Mouse (Mus musculus): ENCODE measurements at regions not wholly inside any gene's neighbourhood (a gene's known extent, or its start where the extent isn't known, plus 50 kb on each side); places are given as distances from the start of the nearest gene placed in this dataset.

DNA sequence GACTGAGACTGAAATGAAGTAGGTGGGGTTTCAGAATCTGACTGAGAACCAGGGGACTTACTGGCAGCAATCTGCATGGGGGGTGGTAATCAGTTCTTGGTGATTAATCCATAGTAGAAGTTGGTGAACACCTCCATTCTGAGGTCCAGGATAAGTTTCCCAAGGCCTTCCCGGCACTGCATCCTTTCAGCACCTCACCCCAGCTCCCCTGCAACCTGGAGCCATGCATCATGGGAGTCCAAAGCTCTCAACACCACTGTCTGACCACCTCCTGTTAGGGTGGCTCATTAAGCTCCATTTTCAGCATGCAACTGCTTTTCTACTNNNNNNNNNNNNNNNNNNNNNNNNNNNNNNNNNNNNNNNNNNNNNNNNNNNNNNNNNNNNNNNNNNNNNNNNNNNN is 157.0 kb downstream of the Cyp26b1 start:
- DNase-seq (ENCODE audit: low spot score) = no peak

DNA sequence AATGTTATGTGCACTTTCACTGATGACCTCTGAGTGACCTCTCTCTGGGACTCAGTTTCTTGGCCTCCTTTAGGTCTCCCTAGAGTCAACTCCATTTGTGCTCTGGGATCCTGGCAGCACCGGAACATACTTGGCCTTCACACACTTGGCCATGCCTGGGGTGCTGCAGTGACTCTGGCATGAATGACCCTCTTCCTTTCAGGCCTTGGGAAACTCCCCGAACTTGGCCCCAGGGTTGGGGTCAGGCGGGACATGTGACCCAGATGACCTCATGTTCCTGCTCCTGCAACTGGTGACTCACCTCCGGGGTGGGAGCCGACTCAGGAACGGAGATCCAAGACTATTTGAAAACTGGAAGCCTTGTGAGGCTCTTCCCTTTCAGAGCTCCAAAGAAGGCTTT is 159.2 kb downstream of the Cyp26b1 start:
- DNase-seq (ENCODE audit: low spot score) = no peak

DNA sequence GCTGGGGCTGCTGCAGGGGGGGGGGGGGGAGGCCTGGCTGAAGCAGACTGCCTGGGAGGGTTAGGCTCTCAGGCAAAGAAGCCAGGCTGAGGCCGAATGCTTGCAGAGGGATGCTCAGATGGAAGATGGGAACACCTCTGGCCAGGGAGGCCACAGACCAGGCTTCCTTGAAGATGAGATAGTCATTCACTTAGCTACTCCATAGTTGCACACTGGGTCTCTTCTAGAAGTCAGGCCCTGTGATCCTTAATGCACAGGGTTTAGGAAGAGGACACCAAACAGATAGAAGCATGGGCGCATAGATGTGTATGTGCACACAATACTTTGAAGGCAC is 162.1 kb downstream of the Cyp26b1 start:
- DNase-seq (ENCODE audit: low spot score) = no peak

DNA sequence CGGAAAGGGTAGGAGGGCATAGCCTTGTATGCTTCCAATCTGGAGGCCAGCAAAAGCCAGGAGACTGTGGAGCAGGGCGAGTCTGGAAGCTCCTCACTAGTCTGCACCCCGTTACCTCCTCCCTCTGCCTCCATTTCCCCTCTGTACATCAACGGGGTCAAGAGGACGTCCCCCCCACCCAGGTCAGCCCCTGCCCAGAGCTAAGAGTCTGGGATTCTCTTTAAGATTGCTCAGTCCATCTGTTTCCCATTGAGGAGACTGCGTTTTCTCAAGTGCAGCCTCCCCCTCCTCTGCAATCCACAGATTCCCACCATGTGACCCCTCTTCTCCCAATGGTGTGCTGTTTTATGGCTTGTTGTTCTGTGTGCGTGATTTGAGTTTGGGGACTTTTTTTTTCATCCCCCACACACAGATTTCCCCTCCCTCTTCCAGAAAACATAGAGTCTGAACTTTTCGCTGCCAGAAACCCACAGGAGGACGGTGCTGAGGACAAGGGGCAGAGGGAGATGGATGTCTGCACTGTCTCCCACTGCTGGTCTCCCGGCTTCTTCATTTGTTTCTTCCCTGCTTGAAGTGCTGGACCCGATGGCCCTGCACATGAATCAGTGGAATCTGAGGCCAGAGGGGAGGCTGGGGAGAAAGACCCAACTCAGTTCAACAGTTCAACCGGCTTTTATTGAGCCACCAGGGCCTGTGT is 162.6 kb downstream of the Cyp26b1 start:
- no peak for DNase-seq (ENCODE audit: low spot score)

DNA sequence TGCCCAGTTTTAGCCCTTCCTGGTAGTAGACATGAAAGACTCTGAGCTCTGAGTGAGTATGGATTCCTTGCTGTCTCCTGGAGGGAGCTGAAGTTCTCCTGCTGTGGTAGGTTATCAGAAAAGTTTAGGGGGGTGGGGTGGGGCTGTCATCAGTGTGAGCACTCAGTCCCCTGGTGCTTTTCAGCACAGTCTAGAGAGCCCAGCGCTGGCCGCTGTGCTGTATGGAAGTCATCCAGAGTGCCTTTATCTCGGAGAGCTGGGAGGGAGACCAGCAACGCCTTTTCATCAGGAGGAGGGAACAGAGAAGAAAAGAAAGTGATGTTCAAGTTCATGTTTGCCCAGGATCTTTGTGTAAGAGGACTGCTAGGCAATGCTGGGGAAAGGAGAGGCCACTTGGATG is 163.6 kb downstream of the Cyp26b1 start:
- no peak for DNase-seq (ENCODE audit: low spot score)

DNA sequence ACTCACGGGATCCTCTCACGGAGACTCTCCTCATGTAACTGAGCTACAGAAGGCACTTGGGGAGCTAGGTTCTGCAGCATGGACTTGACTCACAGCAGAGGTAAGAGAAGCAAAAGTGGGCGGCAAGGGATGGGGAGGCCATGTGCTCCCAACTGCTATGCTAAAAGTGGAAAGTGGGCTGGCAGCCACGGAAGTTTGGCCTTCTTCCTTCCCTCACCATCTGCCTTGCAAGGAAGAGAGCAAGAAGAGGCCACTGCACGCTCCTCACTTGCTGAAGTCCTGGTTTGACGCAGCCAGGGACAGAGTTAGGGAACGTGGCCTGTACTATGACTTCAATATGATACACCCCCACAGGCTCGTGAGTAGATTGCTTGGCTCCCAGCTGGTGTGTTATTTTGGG is 164.5 kb downstream of the Cyp26b1 start:
- no peak for DNase-seq (ENCODE audit: low spot score)

DNA sequence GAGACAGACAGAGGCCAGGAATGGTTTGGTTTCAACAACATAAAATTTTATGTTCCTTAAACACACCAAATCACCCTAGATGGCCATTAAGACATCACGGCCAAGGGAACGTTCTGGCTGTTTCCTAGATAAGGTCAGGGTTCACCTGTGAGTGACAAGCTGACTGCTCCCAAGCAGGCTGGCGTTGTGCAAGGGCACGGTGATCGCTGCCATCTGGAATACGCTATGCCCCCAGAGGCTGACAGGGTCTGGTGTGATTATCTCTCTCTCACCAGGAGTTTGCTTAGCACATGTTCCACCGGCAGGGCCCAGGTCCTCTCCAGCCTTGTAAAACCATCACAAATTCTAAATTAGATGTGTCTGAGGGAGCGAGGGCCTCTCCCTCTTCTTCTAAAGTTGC is 167.0 kb downstream of the Cyp26b1 start:
- no peak for DNase-seq (ENCODE audit: low spot score)

DNA sequence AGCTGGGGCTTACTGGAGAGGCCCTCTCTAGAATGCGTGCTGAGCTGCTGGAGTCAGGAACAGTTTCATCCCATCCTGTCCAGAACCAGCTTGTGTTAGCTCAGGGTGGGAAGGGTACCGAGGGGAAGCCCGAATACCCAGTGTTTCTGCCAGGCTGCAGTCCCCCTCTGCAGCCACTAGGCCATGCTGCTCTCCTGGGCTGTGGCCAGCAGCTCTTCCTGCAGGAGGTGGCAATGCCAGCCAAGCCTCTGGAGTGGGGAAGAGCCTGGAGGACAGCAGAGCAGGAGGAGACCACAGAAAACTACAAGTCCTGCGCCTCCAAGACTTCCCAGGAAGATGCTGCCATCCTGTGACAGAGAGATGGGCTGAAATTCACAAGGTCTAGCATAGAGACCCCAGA is 167.9 kb downstream of the Cyp26b1 start:
- no peak for DNase-seq (ENCODE audit: low spot score)

DNA sequence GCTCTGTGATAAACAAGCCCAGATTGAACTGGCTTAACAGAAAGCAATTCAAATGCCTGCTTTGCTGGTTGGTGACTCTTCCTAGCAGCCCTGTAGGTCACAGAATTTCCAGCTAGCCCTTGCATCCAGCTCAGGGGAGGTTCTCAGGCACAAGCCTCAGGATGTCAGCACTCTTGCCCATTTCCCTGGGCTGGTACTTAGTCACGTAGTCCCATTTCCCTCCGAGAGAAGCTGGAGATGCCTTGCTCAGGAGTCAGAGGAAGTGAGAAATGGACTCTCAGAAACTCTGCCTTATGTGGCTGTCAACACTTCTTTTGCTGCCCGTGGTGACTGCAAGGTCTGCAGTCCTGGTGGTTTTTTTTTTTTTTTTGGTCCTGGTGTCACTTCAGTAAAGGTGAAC is 170.8 kb downstream of the Cyp26b1 start:
- no peak for DNase-seq (ENCODE audit: low spot score)

DNA sequence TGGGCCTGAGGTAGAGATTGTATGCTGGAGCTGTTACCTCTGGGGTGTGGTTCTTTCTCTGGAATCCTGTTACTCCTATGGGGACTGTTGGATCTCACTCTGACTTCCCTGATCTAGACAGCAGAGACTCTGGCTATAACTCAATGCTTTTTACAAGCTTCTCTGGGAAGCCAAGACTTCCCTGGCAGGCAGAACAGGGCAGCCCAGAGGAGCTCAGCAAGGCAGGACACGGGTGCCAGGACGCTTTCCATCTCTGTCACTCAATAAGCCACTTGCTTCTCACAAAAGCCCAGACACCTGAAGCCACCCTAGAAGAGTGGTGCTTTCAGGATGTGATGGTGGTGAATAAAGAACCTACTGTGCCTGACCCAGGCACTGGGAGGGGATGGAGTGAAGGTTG is 174.0 kb downstream of the Cyp26b1 start:
- DNase-seq (ENCODE audit: low spot score) = no peak

DNA sequence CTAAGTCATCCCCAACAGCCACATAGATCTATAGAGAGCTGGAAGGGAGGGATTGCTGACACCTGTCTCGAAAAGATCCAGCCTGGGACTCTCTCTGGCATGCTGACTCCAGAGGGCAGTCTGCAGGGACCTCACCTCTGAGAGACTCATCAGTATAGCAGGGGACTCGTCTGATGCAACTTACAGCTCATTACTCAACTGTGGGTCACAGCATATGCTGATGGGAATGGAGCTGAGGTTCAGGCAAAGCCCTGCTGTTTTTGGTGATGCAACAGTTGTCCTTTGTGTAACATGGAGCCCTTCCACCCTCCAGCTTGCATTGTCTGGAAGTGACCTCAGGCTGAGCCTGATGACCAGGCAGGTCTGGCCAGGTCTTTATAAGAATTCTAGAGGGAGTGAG is 174.4 kb downstream of the Cyp26b1 start:
- DNase-seq (ENCODE audit: low spot score) = no peak

DNA sequence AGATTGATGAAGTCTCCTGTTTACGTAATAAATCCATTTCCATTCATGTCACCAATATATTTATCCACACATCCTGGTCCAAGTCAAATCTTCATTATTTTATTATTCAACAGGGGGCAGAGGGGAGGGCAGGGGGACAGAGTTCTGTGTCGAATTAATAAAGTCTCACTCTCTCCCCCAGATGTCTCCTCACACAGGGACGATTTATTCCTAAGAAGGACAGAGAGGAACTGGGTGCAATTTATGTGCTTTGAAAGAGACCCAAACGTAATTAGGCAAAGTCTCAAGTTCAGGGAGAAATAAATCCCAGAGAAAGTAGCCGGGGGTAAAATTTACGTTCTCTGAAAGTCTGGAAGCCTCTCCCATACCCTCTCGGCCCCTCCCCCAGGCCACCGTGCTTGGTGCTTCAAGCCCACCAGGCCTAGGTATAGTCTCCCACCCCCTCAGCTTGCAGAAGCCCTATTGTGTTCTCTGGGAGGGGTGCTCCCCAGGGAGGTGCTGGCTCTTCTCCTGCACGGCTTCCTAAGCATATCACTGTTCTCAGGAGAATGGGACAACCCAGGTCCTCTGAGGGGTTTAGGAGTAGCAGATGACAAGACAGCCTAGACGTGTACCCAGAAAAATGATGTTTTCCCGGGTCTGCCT is 176.6 kb downstream of the Cyp26b1 start:
- DNase-seq (ENCODE audit: low spot score) = no peak

DNA sequence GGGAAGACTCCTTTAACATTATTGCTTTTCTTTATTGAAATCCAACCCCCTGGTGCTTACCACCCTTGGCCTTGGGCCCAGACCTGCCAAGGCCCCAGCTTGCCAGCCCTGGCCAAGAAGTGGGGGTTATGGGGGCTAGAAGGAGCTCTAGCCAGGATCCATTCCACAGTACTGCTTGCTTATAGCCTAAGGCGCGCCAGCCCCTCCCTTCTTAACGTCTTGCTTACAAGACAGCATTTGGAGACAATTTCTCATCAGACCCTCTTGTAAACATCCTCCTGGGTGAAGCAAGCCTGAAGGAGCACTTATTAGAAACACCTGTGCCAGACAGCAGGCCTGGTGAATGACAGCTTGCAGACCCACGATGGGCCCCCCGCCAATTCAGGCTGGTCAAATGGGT is 179.3 kb downstream of the Cyp26b1 start:
- DNase-seq (ENCODE audit: low spot score) = no peak

DNA sequence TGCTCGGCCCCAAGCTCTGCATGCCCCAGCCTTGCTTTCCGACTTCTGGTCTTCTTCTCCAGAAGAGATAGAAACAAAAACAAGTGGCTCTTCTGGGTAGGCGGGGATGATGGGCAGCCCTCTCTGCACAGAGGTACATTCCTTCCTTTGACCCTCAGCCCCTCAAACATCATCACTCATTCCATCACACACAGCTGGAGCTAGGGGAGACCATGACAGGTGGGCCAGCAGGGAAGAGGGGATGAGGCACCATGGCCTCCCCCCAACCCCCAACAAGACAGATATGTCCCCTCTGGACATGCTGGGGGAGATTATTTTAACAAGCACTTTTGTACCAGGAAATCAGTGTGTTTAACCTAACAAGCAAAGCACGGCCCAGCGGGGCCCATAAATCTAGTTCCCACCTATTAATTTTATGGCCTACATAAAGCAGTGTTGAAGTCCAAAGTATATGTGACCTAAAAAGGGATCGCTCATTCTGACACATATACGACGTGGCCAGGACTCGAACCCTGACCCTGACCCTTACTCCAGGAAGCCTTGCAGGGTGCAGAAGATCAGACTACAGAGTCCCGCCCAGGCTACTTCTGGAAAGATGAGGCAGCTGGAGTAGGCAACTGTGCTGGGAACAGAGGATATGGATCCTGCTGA is 183.7 kb downstream of the Cyp26b1 start:
- no peak for DNase-seq (ENCODE audit: low spot score)

DNA sequence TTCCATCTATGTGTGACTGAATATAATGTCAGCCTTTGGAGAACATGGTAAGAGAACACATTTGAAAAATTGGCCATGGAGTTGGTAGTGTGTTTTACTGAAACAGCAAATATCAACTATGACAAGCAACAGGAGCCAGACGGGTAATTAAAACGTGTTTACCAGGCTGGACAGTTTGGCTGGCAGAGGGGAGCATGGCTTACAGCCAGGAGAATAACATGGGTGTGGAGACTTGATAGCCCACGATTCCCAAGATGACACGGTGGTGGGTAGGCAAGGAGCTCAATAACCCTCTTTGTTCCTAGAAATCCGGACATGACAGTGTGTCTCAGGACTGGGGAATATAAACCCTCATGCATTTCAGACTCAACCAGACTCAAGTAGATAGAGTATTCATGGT is 185.2 kb downstream of the Cyp26b1 start:
- no peak for DNase-seq (ENCODE audit: low spot score)

DNA sequence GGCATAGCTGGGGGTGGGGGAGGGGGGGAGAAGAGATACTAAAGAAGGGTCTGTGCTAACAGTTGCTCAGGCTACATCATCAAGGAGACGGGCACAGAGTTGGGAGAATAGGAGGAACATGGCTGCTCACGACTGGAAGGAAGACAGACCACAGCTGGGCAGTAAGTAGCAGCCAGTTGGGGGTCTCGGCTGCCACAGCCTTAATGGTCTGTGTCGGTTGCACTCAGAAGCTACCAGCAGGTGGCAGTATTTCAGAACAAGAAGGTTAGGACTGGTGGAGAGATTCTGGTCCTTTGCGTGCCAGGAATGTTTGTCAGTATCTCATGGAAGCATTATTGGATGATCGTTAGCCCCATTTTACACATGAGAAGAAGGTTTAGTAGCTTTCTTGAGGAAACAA is 185.9 kb downstream of the Cyp26b1 start:
- peak; percentile 59 for DNase-seq (ENCODE audit: low spot score)

DNA sequence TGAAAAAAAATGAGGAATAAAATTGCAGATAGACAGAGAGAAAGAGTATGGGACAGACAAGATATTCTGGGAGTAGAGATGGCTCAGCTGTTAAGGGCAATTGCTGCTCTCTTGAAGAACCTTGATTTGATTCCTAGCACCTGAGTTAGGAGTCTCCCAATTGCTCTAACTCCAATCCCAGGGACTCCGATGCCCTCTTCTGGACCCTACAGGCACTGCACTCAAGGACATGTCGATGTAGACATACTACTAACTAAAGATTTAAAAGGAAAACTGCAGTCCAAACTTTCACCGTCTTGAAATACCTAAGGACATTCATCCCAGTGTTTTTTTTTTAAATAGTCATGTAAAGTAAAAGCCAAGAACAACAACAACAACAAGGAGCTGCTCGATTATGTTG is 189.0 kb downstream of the Cyp26b1 start:
- no peak for DNase-seq (ENCODE audit: low spot score)

DNA sequence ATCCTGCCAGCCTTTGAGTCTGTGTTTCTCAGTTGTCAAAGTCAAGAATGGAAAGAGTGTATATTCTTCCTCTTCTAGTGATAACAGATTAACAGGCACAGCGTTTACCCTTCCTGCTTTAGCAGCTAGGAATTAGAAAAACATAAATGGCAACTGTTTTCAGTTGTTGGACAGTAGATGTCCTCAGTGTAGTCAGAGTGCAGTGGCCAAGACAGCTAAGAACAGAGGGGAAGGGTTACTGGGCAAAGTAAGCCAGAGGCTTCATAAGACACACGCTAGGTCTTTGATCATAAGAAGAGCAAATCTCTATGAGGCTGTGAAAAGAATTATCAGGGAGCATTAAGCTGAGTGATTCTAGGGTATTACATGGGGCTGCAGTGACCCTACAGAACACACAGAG is 191.3 kb downstream of the Cyp26b1 start:
- DNase-seq (ENCODE audit: low spot score) = no peak

DNA sequence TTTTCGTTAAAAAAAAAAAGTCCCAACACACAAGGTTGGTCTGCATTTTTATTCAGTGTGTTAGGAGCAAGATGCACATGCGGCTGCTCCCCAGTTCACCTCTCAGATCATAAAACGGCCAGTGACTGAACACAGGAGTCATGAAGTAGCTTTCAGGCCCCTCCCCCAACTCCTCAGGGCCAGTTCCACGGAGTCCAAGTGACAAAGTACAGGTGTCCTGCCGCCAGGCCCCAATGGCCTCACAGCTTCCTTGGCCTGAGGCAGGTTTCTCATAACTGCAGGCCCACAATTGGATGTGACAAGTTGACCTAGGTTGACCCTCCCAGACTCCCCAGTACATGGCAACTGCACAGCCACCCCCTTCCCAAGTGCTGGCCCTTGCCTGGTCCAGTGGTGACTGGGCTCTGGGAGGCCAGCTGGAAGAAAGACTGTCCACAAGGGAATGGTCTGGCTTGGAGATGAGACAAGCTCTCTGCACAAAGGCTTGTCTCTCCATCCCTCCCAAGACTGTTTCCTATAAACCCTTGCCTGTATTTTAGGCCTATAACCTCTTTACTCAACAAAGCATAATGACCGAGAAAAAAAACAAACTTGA is 199.1 kb downstream of the Cyp26b1 start:
- no peak for DNase-seq (ENCODE audit: low spot score)

DNA sequence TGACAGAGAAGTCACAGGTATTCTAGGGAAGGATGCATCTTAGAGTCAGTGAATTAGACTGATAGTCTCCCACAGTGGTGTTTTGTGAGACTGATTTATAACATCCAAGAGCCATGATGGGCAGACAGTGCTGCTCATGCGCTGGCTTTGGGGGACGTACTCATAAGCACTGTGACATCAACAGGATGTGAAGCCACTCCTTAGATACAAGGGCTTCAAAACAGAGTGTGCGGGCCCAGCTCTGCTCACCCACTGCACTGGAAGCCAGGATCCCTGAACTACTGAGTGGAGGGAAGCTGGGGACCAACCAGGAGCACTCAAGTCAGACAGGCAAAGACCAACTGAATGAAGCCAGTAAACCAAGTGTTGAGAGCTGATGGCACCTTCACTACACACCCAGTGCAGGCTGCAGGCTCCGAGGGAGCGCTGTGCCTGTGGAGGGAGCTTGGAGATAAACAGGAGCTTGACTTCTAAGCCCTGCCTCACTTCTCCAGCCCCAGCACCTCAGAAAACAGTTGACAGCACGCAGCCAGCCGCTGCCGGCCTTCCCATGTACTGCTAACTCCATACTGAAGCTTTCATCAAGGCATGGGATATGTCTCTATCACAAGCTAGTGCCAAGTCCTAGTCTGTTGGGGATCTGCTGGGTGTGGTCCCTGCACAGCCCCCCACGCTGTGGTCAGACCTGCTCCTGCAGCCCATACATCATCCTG is 200.0 kb downstream of the Cyp26b1 start:
- no peak for DNase-seq (ENCODE audit: low spot score)

DNA sequence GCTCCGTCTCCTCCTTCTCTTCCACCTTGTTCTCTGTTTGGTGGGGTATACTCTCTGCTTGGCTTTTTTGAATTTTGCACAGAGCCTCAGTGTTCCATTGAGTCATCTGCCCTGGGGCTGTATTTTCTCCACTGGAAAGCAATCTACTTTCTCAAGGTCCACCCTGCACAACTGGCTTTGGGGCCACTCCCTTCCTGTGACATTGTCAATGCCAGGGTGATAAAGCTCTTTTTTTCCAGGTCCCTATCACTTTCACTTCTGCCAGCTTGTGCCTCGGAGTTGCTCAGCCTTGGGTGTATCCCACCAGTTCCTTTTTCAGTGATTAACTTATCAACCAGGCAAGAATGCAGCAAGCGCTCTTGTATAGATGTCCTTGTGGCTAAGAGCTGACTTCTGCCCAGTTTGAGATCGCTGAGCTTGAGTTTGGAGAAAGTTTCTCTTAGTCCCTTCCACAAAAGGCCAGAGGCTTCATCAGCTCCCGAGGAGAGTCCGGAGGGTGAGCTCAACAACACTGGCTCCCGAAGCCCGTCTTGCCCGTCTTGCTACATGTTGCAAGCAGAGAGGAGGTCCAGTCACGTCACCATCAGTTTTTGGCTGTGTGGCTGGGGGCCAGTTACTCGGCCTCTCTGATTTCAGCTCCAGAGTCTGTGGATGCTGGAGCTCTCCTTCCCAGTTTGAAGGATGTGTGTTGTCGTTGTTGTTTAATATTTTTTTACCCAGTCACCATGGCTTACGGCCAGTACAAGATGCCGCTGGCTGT is 200.8 kb downstream of the Cyp26b1 start:
- no peak for DNase-seq (ENCODE audit: low spot score)

DNA sequence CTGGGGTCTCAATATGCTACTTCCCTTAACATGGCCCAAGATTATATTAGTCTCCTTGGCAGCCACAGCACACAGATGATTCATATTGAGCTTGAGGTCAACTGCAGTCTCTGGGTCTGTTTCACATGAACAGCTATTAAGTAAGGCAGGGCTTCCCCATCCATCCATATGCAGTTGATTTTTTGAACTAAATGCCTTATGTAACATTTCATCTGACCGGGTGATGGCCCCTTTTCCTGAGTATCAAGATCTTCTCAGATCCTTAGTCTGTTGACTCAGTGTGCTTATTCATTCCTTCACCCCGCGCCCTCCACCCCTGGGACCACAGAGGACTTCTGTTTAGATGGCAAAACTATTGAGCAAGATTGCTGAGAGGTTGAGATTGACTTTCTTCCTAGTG is 202.7 kb downstream of the Cyp26b1 start:
- no peak for DNase-seq (ENCODE audit: low spot score)

All from urinary bladder, postnatal 25 days (tissue).